Mouse (Mus musculus): Measurements from ENCODE around the gene Rdh16f1.
"Not testable (repeated sequence)": the region's sequence is repeated elsewhere in the genome, so short reads cannot be mapped to it uniquely, and the experiment has no call there.

GRCm38 (mm10) chr10:127821806-127822205 lies 62.2 kb downstream of the Rdh16f1 start:
- not testable (repeated sequence) for TF ChIP-seq EP300, CTCF (IDR thresholded peaks at IDR 0.05; ENCODE audit: low read depth)
